Mouse (Mus musculus) mouse trophoblast stem cell (cell line): ENCODE data around the gene Apbb2.

Experiments
- in situ Hi-C, 2 experiments: fragments of 300-500 bp; cut with MseI, MboI; formaldehyde crosslinking; loops; 2 replicates in 1 of 2; 3 replicates in 1 of 2; pipeline ENCODE4 v1.15.1; 2025

The Apbb2 gene

DNA sequence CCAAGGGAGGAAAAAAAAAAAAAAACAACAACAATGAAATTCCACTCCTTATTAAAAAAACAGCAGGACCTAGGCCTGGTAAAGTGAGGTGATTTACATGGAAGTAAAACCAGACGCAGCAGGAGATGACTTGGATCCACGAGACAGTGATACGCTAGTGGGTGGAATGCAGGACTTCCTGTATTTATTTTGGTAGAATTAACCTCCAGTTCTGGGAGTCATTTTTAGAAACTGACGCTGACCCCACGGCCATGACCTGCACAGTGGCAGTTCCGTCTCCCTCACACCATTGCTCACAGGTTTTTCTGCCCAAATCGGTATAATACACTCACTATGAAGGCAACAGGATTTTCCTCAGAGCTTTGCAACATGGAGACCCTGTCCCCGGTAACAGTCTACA is 14.8 kb downstream of the Apbb2 start:
- in situ Hi-C loops, result no loop called here

DNA sequence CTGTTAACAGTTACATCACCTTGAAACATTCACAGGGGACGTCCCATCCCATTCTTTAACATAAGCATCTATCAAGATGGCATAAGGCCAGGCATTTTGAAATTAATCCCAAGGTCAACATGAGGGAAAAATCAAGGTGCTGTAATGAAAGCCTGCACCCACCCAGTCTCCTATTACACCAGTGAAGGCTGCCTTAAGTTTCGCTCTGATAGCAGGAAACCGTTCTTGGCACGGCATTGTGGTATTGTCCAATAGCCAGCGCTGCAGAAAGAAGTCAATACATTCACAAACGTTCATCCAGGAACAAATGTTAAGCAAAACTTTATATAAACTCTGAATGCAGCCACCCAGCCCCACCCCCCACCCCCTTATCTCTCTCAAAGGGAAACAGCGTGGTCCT is 15.4 kb downstream of the Apbb2 start:
- in situ Hi-C loops, result no loop called here

GRCm38 (mm10) chr5:66602287-66602820 is 16.2 kb downstream of the Apbb2 start:
- in situ Hi-C loops, result no loop called here

- in situ Hi-C loops, result no loop called here
Measured at GRCm38 (mm10) chr5:66600415-66600814, 18.2 kb downstream of the Apbb2 start.

- in situ Hi-C loops, result no loop called here
Measured at GRCm38 (mm10) chr5:66599888-66600287, 18.7 kb downstream of the Apbb2 start.

DNA sequence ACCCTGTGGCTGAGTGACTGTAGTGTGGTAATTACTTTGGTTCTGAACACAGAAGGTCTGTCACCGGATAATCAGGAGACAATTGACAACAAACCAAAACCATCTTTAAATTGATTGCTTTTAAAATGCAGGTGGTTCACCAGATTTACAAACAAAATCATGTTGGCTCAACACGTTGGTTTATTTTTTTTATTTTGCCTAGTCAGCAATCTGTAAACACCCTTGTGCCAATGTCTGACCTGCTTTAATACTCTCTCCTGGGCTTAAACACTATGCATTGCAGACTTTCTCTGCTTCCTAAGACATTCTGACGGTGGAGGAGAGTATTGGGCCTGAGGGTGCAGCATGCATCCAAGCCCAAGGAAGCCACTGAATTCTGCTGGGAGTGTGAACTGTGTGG is 22.3 kb downstream of the Apbb2 start:
- in situ Hi-C loops, result no loop called here

DNA sequence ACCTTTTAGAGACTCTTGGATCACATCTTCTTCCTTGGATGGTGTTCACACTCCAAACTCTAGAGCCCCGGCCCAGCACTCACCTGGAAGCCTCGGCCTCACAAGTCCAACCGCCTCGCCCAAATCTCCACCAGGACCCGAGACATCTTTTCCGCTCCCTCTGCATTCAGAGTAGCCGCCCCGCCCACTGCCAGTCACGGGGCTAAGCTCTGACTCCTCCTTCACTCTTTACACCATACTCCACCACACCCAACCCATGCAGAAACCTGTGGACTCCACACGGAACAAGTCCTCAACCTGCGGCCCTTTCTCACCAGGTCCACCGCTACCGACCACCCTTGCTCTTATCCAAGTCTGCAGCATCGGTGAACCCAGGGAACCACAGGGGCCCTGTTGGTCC is 23.7 kb downstream of the Apbb2 start:
- in situ Hi-C loops, result no loop called here

DNA sequence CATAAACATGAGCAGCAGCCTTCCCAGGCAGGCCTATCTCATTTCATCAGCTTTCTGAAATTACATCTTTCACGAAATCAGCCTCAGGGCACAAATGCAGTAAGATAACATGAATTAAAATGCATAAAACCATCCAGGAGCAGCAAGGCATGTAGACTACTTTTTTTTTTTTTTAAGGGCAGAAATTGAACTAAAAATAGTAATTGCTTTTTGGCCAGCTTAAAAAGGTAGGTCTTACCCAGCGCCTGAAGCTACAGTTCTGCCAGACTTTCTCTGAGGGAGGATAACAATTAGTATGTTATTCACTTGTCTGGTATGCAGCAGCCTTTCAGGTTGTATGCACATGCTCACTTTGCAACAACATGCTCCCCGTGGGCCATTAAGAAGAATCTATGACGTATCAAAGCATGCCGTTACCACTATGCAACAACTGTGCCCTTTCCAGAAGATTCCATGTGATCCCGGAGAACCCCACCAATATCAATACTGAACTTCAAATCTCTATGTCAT is 32.3 kb downstream of the Apbb2 start:
- in situ Hi-C loops, result no loop called here

- in situ Hi-C loops, result no loop called here
Measured at GRCm38 (mm10) chr5:66583019-66583406, 35.6 kb downstream of the Apbb2 start.

- in situ Hi-C loops, result no loop called here
Measured at GRCm38 (mm10) chr5:66582281-66583018, 36.1 kb downstream of the Apbb2 start.

GRCm38 (mm10) chr5:66579066-66579465 is 39.5 kb downstream of the Apbb2 start:
- in situ Hi-C loops, result no loop called here

- in situ Hi-C loops, result no loop called here
Measured at GRCm38 (mm10) chr5:66576299-66576698, 42.3 kb downstream of the Apbb2 start.

- in situ Hi-C loops, result no loop called here
Measured at GRCm38 (mm10) chr5:66575148-66575547, 43.4 kb downstream of the Apbb2 start.

DNA sequence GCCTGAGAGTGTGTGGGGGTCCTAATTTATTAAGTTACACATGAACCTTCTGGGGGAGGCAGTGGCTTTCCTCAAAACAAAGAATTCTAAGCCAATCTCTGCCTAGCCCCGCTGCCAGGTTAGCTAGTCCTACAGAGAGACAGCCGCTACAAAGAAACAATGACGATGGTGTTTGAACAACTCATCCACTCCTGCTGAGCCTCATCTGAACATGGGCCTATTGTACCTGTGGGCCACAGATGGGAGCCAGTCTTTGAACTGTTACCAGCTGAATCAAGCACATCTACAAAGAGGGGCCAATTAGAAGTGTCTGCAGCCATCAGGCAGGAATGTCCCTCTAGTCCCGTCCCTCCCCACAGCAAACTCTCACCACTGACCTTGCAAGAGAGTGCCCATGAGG is 45.3 kb downstream of the Apbb2 start:
- in situ Hi-C loops, result no loop called here

GRCm38 (mm10) chr5:66572086-66572855 is 46.3 kb downstream of the Apbb2 start:
- in situ Hi-C loops, result no loop called here

- in situ Hi-C loops, result no loop called here
Measured at GRCm38 (mm10) chr5:66570709-66571108, 47.9 kb downstream of the Apbb2 start.

GRCm38 (mm10) chr5:66569141-66569801 is 49.3 kb downstream of the Apbb2 start:
- in situ Hi-C loops, result no loop called here

DNA sequence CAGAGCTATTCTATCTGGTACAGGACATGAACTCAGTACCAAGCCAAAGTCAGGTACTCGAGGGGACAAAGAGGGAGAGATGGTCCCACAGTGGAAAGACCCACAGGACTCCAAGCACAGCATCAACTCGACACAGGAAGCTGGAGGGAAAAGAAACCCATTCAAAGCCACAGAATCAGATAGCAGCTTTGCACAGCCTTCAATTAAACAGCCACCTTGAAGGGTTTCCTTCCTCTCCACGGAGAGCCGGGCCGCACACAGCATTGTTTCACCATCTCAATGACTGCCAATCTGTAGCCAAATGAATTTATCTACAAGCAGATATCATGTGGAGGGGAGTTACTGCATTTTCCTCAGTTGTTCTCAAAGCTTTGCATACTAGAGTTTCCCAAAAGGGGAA is 50.6 kb downstream of the Apbb2 start:
- in situ Hi-C loops, result no loop called here

DNA sequence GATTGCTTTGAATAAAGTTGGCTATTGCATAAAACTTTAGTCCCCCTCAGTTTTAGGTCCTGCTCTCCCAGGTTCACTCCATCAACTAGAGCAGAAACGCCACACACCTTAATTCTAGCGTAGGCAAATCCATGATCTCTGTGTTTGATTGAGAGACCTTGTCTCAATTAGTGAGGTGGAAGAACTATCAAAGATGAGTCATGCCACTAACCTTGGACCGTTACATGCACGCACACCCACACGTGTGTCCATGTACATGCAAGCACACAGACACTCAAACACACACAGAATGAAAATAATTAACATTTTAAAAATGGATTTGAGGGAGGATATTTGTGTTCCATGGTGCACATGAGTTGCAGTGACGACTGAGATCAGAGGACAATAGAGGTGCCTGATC is 51.2 kb downstream of the Apbb2 start:
- in situ Hi-C loops, result no loop called here

GRCm38 (mm10) chr5:66559591-66560175 is 58.9 kb downstream of the Apbb2 start:
- in situ Hi-C loops, result no loop called here

GRCm38 (mm10) chr5:66558094-66558493 is 60.5 kb downstream of the Apbb2 start:
- in situ Hi-C loops, result no loop called here

- in situ Hi-C loops, result no loop called here
Measured at GRCm38 (mm10) chr5:66553933-66554332, 64.7 kb downstream of the Apbb2 start.
